ENCODE assay signal across 8 mouse cellular contexts in the genomic region with DNA sequence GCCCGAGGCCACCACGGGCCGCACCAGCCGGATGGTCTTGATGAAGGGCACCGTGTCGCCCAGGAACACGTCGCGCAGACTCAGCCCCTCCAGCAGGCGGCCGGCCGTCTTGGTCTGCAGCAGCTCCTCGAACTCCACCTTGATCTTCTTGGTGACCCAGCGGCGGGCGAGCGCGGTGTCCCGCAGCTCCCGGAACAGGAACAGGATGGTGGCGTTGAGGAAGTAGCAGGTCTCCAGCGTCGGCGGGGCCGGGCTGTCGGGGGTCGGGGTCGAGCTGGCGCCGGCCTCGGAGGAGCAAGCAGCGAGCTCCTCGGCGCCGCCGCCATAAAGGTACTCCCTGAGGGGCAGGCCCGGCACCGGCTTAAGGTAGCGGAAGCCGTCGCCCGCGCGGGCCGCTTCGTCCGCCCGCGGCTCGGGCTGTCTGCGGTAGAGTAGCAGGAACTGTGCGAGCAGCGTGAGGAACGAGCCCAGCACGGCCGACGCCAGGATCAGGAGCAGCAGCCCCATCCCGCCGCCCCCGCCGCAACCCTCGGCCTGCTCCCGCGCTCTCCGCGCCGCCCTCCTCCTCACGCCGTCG. TPM values are rescaled to one million over a fixed set of nuclear protein-coding genes. Genes with fewer than 3 reads are reported as not detected.
A peak's percentile ranks its signal among the peaks of the same experiment; 100 is the strongest.
DNase-seq lines count a peak whose midpoint lies in the region; ATAC-seq and TF ChIP-seq lines count a peak whose summit lies in the region.

No protein-coding gene starts in this region.

- peak overlapping the region; percentile 93 for H3K4me3 ChIP-seq in hindbrain, embryonic 10.5 days
- H3K4me3 ChIP-seq in left cerebral cortex, adult 2 months: peak overlapping the region; percentile 74
- peak overlapping the region; percentile 53 for H3K4me3 ChIP-seq in macrophage (ENCODE audit: inconsistent target)
- peak overlapping the region; percentile 75 for H3K4me3 ChIP-seq in small intestine, adult 2 months (ENCODE audit: low read depth, low read length)

- peak; percentile 57 for ATAC-seq in cerebellum, adult (ENCODE audit: insufficient number of reproducible peaks, low FRiP score, low TSS enrichment)

- peaks cover 47% of the 10 kb centered on the region for H3K79me2 ChIP-seq in macrophage (ENCODE audit: inconsistent target)

- peaks cover 55% of the 10 kb centered on the region for H3K4me1 ChIP-seq in hindbrain, embryonic 10.5 days (replicated peaks)
- H3K4me1 ChIP-seq in small intestine, adult 2 months (ENCODE audit: control insufficient read depth, insufficient read depth, insufficient read length, low read length): peaks cover 2% of the 10 kb centered on the region

- intact Hi-C loops in left cerebral cortex, adult 2 months (cut with DNase I): no loop called here

- no peaks in the 10 kb centered on the region for H3K9me3 ChIP-seq in hindbrain, embryonic 10.5 days

- TF ChIP-seq CTCF in brain, embryonic 14.5 days (IDR thresholded peaks at IDR 0.05; ENCODE audit: borderline replicate concordance, extremely low read depth, insufficient read depth, insufficient read length): 0 out of 2 replicates have a peak, but pooled peaks have one; percentile 14
- TF ChIP-seq CTCF in left cerebral cortex, adult 2 months (IDR thresholded peaks at IDR 0.05): peak; percentile 19
- TF ChIP-seq CTCF in small intestine, adult 2 months (IDR thresholded peaks at IDR 0.05; ENCODE audit: extremely low read depth, insufficient read length, insufficient replicate concordance, low read depth, low read length): no peak

- no peak for DNase-seq in cerebellum, adult 9-10 months
- peak; percentile 55 for DNase-seq in brain, embryonic 14.5 days (ENCODE audit: low read depth)
- DNase-seq in forelimb bud, embryonic 11.5 days (ENCODE audit: low read depth, low spot score): peak; percentile 31
- peak; percentile 72 for DNase-seq in hindbrain, embryonic 10.5 days (ENCODE audit: low spot score)
- DNase-seq in left cerebral cortex, adult 2 months (ENCODE audit: extremely low spot score in 1 of 2, low spot score in 2 of 2): no peak

- no peaks in the 10 kb centered on the region for H3K27me3 ChIP-seq in hindbrain, embryonic 10.5 days (ENCODE audit: insufficient read depth, poor library complexity, severe bottlenecking)
- H3K27me3 ChIP-seq in small intestine, adult 2 months (ENCODE audit: control insufficient read depth, insufficient read depth, low read length): no peaks in the 10 kb centered on the region

- no peak for TF ChIP-seq POLR2A in brain, embryonic 14.5 days (IDR thresholded peaks at IDR 0.05; ENCODE audit: borderline replicate concordance, extremely low read depth, insufficient read depth, insufficient read length, poor library complexity, severe bottlenecking)
- TF ChIP-seq POLR2A in small intestine, adult 2 months (IDR thresholded peaks at IDR 0.05; ENCODE audit: low read depth, low read length): no peak

- WGBS in hindbrain, embryonic 10.5 days: under 1% methylated on average over 70 of the region's 70 CpGs
- under 1% methylated on average over 49 of the region's 70 CpGs for WGBS in macrophage (ENCODE audit: missing documents)
- WGBS in small intestine, adult 2 months: under 1% methylated on average over 70 of the region's 70 CpGs

- peak overlapping the region; percentile 97 for H3K27ac ChIP-seq in hindbrain, embryonic 10.5 days
- H3K27ac ChIP-seq in left cerebral cortex, adult 2 months: peak overlapping the region; percentile 92
- H3K27ac ChIP-seq in macrophage: no peak overlapping the region
- peak overlapping the region; percentile 62 for H3K27ac ChIP-seq in small intestine, adult 2 months (ENCODE audit: insufficient read depth, low read depth, low read length)

- no peaks in the 10 kb centered on the region for H3K36me3 ChIP-seq in hindbrain, embryonic 10.5 days
- H3K36me3 ChIP-seq in macrophage (ENCODE audit: inconsistent target): no peaks in the 10 kb centered on the region
- no peaks in the 10 kb centered on the region for H3K36me3 ChIP-seq in small intestine, adult 2 months (ENCODE audit: control insufficient read depth, insufficient read depth, low read length)

RNA-seq across cellular contexts. Expression of a gene that starts 0.4 kb away (rescaled TPM):
- 10.9 and 18.8 TPM in 2 replicates for polyA plus RNA-seq in brain, embryonic 14.5 days (2012; rRNA removed)
- 8.3 and 9.5 TPM in 2 replicates for polyA plus RNA-seq in hindbrain, embryonic 10.5 days (2016; fragmentation: Nextera tagmentation; extraction: Ambion mirVana)
- total RNA-seq in left cerebral cortex, adult 2 months (2021): 10 to 100 TPM; 58.0 to 58.1 TPM
- total RNA-seq in macrophage (2018; cell fraction: chromatin; rRNA removed): 10 to 100 TPM in 24 of 26 experiments, 1 to 10 TPM in 2; 6.9 to 42.5 (median 27.9) TPM
- total RNA-seq in macrophage (2018; cell fraction: cytosol; rRNA removed): 10 to 100 TPM; 20.0 to 32.1 (median 26.0) TPM
- total RNA-seq in macrophage (2018; cell fraction: nucleus; rRNA removed): 10 to 100 TPM; 21.0 to 65.3 (median 41.9) TPM
- polyA plus RNA-seq in macrophage (2018): 14.8 to 16.5 TPM (median 16.4 TPM) in 3 replicates
- 7.5 and 11.8 TPM in 2 replicates for polyA plus RNA-seq in small intestine, adult 2 months (2012; rRNA removed)

RNA-seq across cellular contexts. Expression of a gene that starts 23.1 kb away (rescaled TPM):
- polyA plus RNA-seq in brain, embryonic 14.5 days (2012; rRNA removed): 137 and 205 TPM in 2 replicates
- 3.3 and 17.4 TPM in 2 replicates for polyA plus RNA-seq in hindbrain, embryonic 10.5 days (2016; fragmentation: Nextera tagmentation; extraction: Ambion mirVana)
- total RNA-seq in left cerebral cortex, adult 2 months (2021): 100 to 1,000 TPM; 226 to 242 TPM
- total RNA-seq in macrophage (2018; cell fraction: chromatin; rRNA removed): 10 to 100 TPM in 3 of 26 experiments, 1 to 10 TPM in 17, not detected in 6; 1.7 to 31.0 (median 5.9) TPM
- total RNA-seq in macrophage (2018; cell fraction: cytosol; rRNA removed): 100 to 1,000 TPM in 1 of 26 experiments, 10 to 100 TPM in 25; 18.0 to 125 (median 36.7) TPM
- total RNA-seq in macrophage (2018; cell fraction: nucleus; rRNA removed): 10 to 100 TPM in 3 of 26 experiments, 1 to 10 TPM in 17, not detected in 6; 1.7 to 14.3 (median 3.7) TPM
- 11.3 to 140 TPM (median 136 TPM) in 3 replicates for polyA plus RNA-seq in macrophage (2018)
- polyA plus RNA-seq in small intestine, adult 2 months (2012; rRNA removed): 2,610 and 3,365 TPM in 2 replicates

Comparison
In these comparisons a context has a peak if more than half of its experiments do, and no peak if none do; other contexts are left out.
1. DNase-seq: peak in brain, embryonic 14.5 days (single experiment), forelimb bud, embryonic 11.5 days (single experiment) and hindbrain, embryonic 10.5 days (single experiment); none in cerebellum, adult 9-10 months (single experiment) and left cerebral cortex, adult 2 months (0 of 2).
2. RNA of a gene that starts 23.1 kb away (polyA plus RNA-seq): 2,610 to 3,365 TPM in small intestine, adult 2 months; 137 to 205 TPM in brain, embryonic 14.5 days, 3.3 to 17.4 TPM in hindbrain, embryonic 10.5 days and 11.3 to 140 TPM in macrophage; every median in the first group is over 10 times any median in the second.
3. Peak in every context shown above with its lines, with median percentiles within 50 percentile points of each other: H3K4me3 ChIP-seq.